Mouse (Mus musculus): ENCODE measurements at regions not wholly inside any gene's neighbourhood (a gene's known extent, or its start where the extent isn't known, plus 50 kb on each side); places are given as distances from the start of the nearest gene placed in this dataset.

GRCm38 (mm10) chr3:137057225-137057910 lies 283.5 kb upstream of the Emcn start:
- Histone ChIP-seq H3K4me1 (replicated peaks; ENCODE audit: control insufficient read depth, insufficient read depth) (no peaks in the 10 kb centered on the region), H3K36me3 (ENCODE audit: control insufficient read depth, insufficient read depth, low read length) (no peaks in the 10 kb centered on the region), H3K9me3 (ENCODE audit: control insufficient read depth, low read length) (no peaks in the 10 kb centered on the region), H3K27me3 (ENCODE audit: control insufficient read depth, insufficient read depth, low read length) (no peaks in the 10 kb centered on the region), H3K4me3 (ENCODE audit: low read depth, low read length) (no peak overlapping the region), H3K27ac (replicated peaks) (no peak overlapping the region), H3K4me2 (replicated peaks; ENCODE audit: low read depth) (no peak overlapping the region), H3K9ac (ENCODE audit: low read length) (no peak overlapping the region)
- DNase-seq (ENCODE audit: low spot score) (no peak), ATAC-seq (ENCODE audit: low FRiP score, low TSS enrichment) (no peak)
- TF ChIP-seq CTCF (IDR thresholded peaks at IDR 0.05; ENCODE audit: low read depth) (no peak), EP300 (optimal IDR thresholded peaks at IDR 0.05) (no peak)
- WGBS: 56% methylated on average over 6 of the region's 6 CpGs

DNA sequence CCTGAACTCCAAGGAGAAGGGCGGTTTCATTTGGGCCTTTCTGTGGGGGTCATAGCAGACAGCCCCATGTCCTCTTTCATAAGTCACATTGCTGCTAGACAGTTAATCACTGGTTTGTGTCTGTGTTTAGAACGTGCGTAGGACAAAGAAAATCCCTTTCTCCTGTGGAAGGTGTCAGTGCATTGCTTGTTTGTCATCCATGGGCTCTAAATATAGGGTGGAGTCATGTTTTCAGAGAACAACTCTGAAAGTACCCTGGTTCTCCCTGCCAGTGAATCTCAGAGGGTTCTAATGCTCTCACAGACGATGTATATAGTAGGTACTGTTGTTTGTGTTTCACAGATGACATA lies 283.0 kb upstream of the Emcn start:
- no peak overlapping the region for H3K9ac ChIP-seq (ENCODE audit: low read length)
- WGBS: 80% methylated on average over 4 of the region's 4 CpGs
- H3K27me3 ChIP-seq (ENCODE audit: control insufficient read depth, insufficient read depth, low read length): no peaks in the 10 kb centered on the region
- H3K27ac ChIP-seq (replicated peaks): no peak overlapping the region
- H3K4me1 ChIP-seq (replicated peaks; ENCODE audit: control insufficient read depth, insufficient read depth): no peaks in the 10 kb centered on the region
- DNase-seq (ENCODE audit: low spot score) (no peak), ATAC-seq (ENCODE audit: low FRiP score, low TSS enrichment) (no peak)
- H3K9me3 ChIP-seq (ENCODE audit: control insufficient read depth, low read length): no peaks in the 10 kb centered on the region
- H3K4me3 ChIP-seq (ENCODE audit: low read depth, low read length): no peak overlapping the region
- H3K4me2 ChIP-seq (replicated peaks; ENCODE audit: low read depth): no peak overlapping the region
- no peaks in the 10 kb centered on the region for H3K36me3 ChIP-seq (ENCODE audit: control insufficient read depth, insufficient read depth, low read length)
- no peak for TF ChIP-seq CTCF (IDR thresholded peaks at IDR 0.05; ENCODE audit: low read depth)
- TF ChIP-seq EP300 (optimal IDR thresholded peaks at IDR 0.05): no peak

DNA sequence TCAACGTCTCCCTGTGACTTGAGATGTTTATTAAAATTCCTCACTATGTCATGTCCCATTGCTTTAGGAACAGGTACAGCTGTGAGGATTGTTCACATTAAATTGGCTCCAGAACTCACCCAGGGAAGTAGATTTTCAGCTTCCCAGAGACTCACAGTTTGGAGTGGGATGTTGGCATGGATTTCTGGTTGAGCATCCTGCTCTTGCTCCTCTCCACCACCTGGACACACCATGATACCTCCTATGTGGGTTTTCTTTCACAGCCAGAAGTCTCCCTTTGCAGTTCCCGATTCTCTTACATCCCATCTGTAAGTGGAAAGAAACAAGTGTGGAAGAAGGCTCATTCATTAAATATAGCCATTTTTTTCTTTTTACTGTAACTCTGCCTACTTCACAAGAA lies 278.8 kb upstream of the Emcn start:
- no peak overlapping the region for H3K4me3 ChIP-seq (ENCODE audit: low read depth, low read length)
- no peak overlapping the region for H3K9ac ChIP-seq (ENCODE audit: low read length)
- WGBS: 79% methylated on average over 2 of the region's 2 CpGs
- DNase-seq (ENCODE audit: low spot score): no peak
- no peak for ATAC-seq (ENCODE audit: low FRiP score, low TSS enrichment)
- H3K36me3 ChIP-seq (ENCODE audit: control insufficient read depth, insufficient read depth, low read length): no peaks in the 10 kb centered on the region
- H3K27me3 ChIP-seq (ENCODE audit: control insufficient read depth, insufficient read depth, low read length): no peaks in the 10 kb centered on the region
- no peak overlapping the region for H3K27ac ChIP-seq (replicated peaks)
- TF ChIP-seq EP300 (optimal IDR thresholded peaks at IDR 0.05): no peak
- H3K9me3 ChIP-seq (ENCODE audit: control insufficient read depth, low read length): no peaks in the 10 kb centered on the region
- H3K4me2 ChIP-seq (replicated peaks; ENCODE audit: low read depth): no peak overlapping the region
- no peaks in the 10 kb centered on the region for H3K4me1 ChIP-seq (replicated peaks; ENCODE audit: control insufficient read depth, insufficient read depth)

- H3K27me3 ChIP-seq (ENCODE audit: control insufficient read depth, insufficient read depth, low read length): no peaks in the 10 kb centered on the region
- no peaks in the 10 kb centered on the region for H3K9me3 ChIP-seq (ENCODE audit: control insufficient read depth, low read length)
- ATAC-seq (ENCODE audit: low FRiP score, low TSS enrichment) (no peak), DNase-seq (ENCODE audit: low spot score) (no peak)
- TF ChIP-seq EP300 (optimal IDR thresholded peaks at IDR 0.05) (no peak), CTCF (IDR thresholded peaks at IDR 0.05; ENCODE audit: low read depth) (no peak)
- no peak overlapping the region for H3K4me2 ChIP-seq (replicated peaks; ENCODE audit: low read depth)
- 38% methylated on average over 1 of the region's 1 CpGs for WGBS
- no peak overlapping the region for H3K4me3 ChIP-seq (ENCODE audit: low read depth, low read length)
- H3K36me3 ChIP-seq (ENCODE audit: control insufficient read depth, insufficient read depth, low read length): no peaks in the 10 kb centered on the region
- no peaks in the 10 kb centered on the region for H3K4me1 ChIP-seq (replicated peaks; ENCODE audit: control insufficient read depth, insufficient read depth)
- no peak overlapping the region for H3K9ac ChIP-seq (ENCODE audit: low read length)
- no peak overlapping the region for H3K27ac ChIP-seq (replicated peaks)
These were observed 273.5 kb upstream of the Emcn start for GRCm38 (mm10) chr3:137067336-137067735.

- H3K9ac ChIP-seq (ENCODE audit: low read length): no peak overlapping the region
- H3K27ac ChIP-seq (replicated peaks): no peak overlapping the region
- H3K9me3 ChIP-seq (ENCODE audit: control insufficient read depth, low read length): no peaks in the 10 kb centered on the region
- H3K36me3 ChIP-seq (ENCODE audit: control insufficient read depth, insufficient read depth, low read length): no peaks in the 10 kb centered on the region
- no peaks in the 10 kb centered on the region for H3K27me3 ChIP-seq (ENCODE audit: control insufficient read depth, insufficient read depth, low read length)
- no peaks in the 10 kb centered on the region for H3K4me1 ChIP-seq (replicated peaks; ENCODE audit: control insufficient read depth, insufficient read depth)
- no peak overlapping the region for H3K4me2 ChIP-seq (replicated peaks; ENCODE audit: low read depth)
- 88% methylated on average over 3 of the region's 3 CpGs for WGBS
- TF ChIP-seq EP300 (optimal IDR thresholded peaks at IDR 0.05) (no peak), CTCF (IDR thresholded peaks at IDR 0.05; ENCODE audit: low read depth) (no peak)
- H3K4me3 ChIP-seq (ENCODE audit: low read depth, low read length): no peak overlapping the region
- no peak for ATAC-seq (ENCODE audit: low FRiP score, low TSS enrichment)
- no peak for DNase-seq (ENCODE audit: low spot score)
These were observed 271.5 kb upstream of the Emcn start for GRCm38 (mm10) chr3:137069334-137069733.

GRCm38 (mm10) chr3:137077718-137078599 lies 262.9 kb upstream of the Emcn start:
- H3K9me3 ChIP-seq (ENCODE audit: control insufficient read depth, low read length): no peaks in the 10 kb centered on the region
- 84% methylated on average over 13 of the region's 13 CpGs for WGBS
- ATAC-seq (ENCODE audit: low FRiP score, low TSS enrichment) (no peak), DNase-seq (ENCODE audit: low spot score) (no peak)
- H3K27me3 ChIP-seq (ENCODE audit: control insufficient read depth, insufficient read depth, low read length): no peaks in the 10 kb centered on the region
- no peak overlapping the region for H3K9ac ChIP-seq (ENCODE audit: low read length)
- H3K4me3 ChIP-seq (ENCODE audit: low read depth, low read length): no peak overlapping the region
- TF ChIP-seq CTCF (IDR thresholded peaks at IDR 0.05; ENCODE audit: low read depth) (no peak), EP300 (optimal IDR thresholded peaks at IDR 0.05) (no peak)
- no peaks in the 10 kb centered on the region for H3K4me1 ChIP-seq (replicated peaks; ENCODE audit: control insufficient read depth, insufficient read depth)
- H3K36me3 ChIP-seq (ENCODE audit: control insufficient read depth, insufficient read depth, low read length): no peaks in the 10 kb centered on the region
- H3K4me2 ChIP-seq (replicated peaks; ENCODE audit: low read depth): no peak overlapping the region
- H3K27ac ChIP-seq (replicated peaks): no peak overlapping the region

All from stomach, postnatal 0 days (tissue).